Mouse (Mus musculus) ES-Bruce4 (cell line): Measurements from ENCODE around the gene Rflna.

Experiments
- CTCF ChIP-seq: IDR thresholded peaks from one replicate; pipeline ENCODE4 v1.8.1; 2011; ENCODE audit warnings: low read depth, low read length
- EP300 ChIP-seq: IDR thresholded peaks from 2 replicates; pipeline ENCODE4 v1.6.1; 2011; ENCODE audit warnings: low read depth, low read length; ENCODE audit not compliant: insufficient read depth
- POLR2A ChIP-seq: IDR thresholded peaks from one replicate; pipeline ENCODE4 v1.8.1; 2011; ENCODE audit warnings: low read length; ENCODE audit not compliant: insufficient read depth

- no peak for TF ChIP-seq POLR2A
- TF ChIP-seq CTCF: no peak
- TF ChIP-seq EP300: no peak
Measured at GRCm38 (mm10) chr5:125000756-125001250, 2.2 kb upstream of the Rflna start.
